Comparison of ENCODE assay signal across 13 mouse cellular contexts in the genomic region with DNA sequence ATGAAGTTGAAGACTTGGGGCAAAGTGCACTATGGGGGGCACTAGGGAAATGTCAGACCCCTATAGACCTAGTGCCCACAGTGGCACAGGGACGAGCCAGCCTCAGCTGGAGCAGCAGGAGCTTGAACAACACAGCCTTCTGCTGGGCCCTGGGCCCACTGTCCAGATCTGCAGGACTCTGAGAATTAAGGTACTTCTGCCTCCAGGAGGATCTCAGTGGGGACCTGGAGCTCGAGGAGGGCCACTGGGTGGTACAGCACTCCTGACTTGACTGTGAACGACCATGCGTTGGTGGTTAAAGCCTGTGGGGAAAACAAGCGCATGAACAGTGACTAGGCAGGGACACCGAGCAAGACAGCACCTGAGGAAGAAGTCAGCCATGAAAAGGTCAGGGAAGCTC. TPM values are rescaled to one million over a fixed set of nuclear protein-coding genes. Genes with fewer than 3 reads are reported as not detected.
DNase-seq lines count a peak whose midpoint lies in the region; ATAC-seq and TF ChIP-seq lines count a peak whose summit lies in the region.
"Had no signal": no experiment of that assay in that cellular context is flagged by ENCODE, and none has a peak within 500 bp of the region (broad histone marks: within the 10 kb centered on the region; RNA-seq: fewer than 3 reads in every experiment).

No protein-coding gene starts in this region.

- peak overlapping the region; percentile 81 for H3K27ac ChIP-seq in gastrocnemius, adult 2 months
- H3K27ac ChIP-seq in kidney, postnatal 0 days: peak overlapping the region; percentile 74
- H3K27ac ChIP-seq in embryonic facial prominence, embryonic 13.5 days: peak overlapping the region; percentile 84; the same call in 1 of the 2 replicates
- H3K27ac ChIP-seq in limb, embryonic 12.5 days: peak overlapping the region; percentile 46; the same call in 1 of the 2 replicates
- H3K27ac ChIP-seq: liver, embryonic 14.5 days had no signal

- ATAC-seq in kidney, postnatal 0 days (replicated peaks; ENCODE audit: low FRiP score, low read depth): no peak
- no peak for ATAC-seq in embryonic facial prominence, embryonic 13.5 days (ENCODE audit: insufficient number of reproducible peaks, insufficient read depth, low FRiP score, low TSS enrichment, low read depth)
- no peak for ATAC-seq in limb, embryonic 12.5 days (ENCODE audit: insufficient number of reproducible peaks, insufficient read depth, low FRiP score, low TSS enrichment, low read depth)

- TF ChIP-seq CTCF in gastrocnemius, adult 2 months (IDR thresholded peaks at IDR 0.05): no peak
- no peak for TF ChIP-seq CTCF in kidney, postnatal 0 days (IDR thresholded peaks at IDR 0.05; ENCODE audit: low read depth)

- no peaks in the 10 kb centered on the region for H3K9me3 ChIP-seq in kidney, postnatal 0 days (replicated peaks; ENCODE audit: low read length)
- no peaks in the 10 kb centered on the region for H3K9me3 ChIP-seq in embryonic facial prominence, embryonic 13.5 days
- H3K9me3 ChIP-seq in limb, embryonic 12.5 days: no peaks in the 10 kb centered on the region

- peaks cover 62% of the 10 kb centered on the region for H3K36me3 ChIP-seq in kidney, postnatal 0 days (ENCODE audit: insufficient read depth, low read length)
- H3K36me3 ChIP-seq in embryonic facial prominence, embryonic 13.5 days: peaks cover 96% of the 10 kb centered on the region
- peaks cover 99% of the 10 kb centered on the region for H3K36me3 ChIP-seq in limb, embryonic 12.5 days

- H3K4me1 ChIP-seq in kidney, postnatal 0 days (replicated peaks; ENCODE audit: insufficient read depth, low read length): peaks cover 5% of the 10 kb centered on the region; the same call in 1 of the 2 replicates
- peaks cover 3% of the 10 kb centered on the region; the same call in 1 of the 2 replicates for H3K4me1 ChIP-seq in embryonic facial prominence, embryonic 13.5 days
- H3K4me1 ChIP-seq in limb, embryonic 12.5 days (replicated peaks): 0 out of 2 replicates have a peak, but pooled peaks cover 3% of the 10 kb centered on the region

- no peak for DNase-seq in gastrocnemius, adult 2 months
- DNase-seq in gastrocnemius, adult 18-20 months (ENCODE audit: low spot score): no peak
- DNase-seq in kidney, postnatal 0 days (ENCODE audit: low spot score): no peak
- no peak for DNase-seq in kidney, postnatal 10 days
- DNase-seq in retina, embryonic 14.5 days (ENCODE audit: low spot score): no peak
- no peak for DNase-seq in retina, postnatal 1 day
- DNase-seq: thymus, adult 2 months had no signal

- H3K9ac ChIP-seq in kidney, postnatal 0 days (ENCODE audit: low read depth, low read length): no peak overlapping the region
- H3K9ac ChIP-seq in embryonic facial prominence, embryonic 13.5 days: no peak overlapping the region
- H3K9ac ChIP-seq in limb, embryonic 12.5 days (replicated peaks): no peak overlapping the region
- H3K9ac ChIP-seq: liver, embryonic 14.5 days had no signal

- WGBS in kidney, postnatal 0 days: 73% methylated on average over 6 of the region's 6 CpGs
- 88% methylated on average over 6 of the region's 6 CpGs for WGBS in embryonic facial prominence, embryonic 13.5 days
- 89% methylated on average over 6 of the region's 6 CpGs for WGBS in limb, embryonic 12.5 days

- no peaks in the 10 kb centered on the region for H3K27me3 ChIP-seq in kidney, postnatal 0 days (ENCODE audit: insufficient read depth, low read length)
- H3K27me3 ChIP-seq in embryonic facial prominence, embryonic 13.5 days: no peaks in the 10 kb centered on the region
- no peaks in the 10 kb centered on the region for H3K27me3 ChIP-seq in limb, embryonic 12.5 days

- H3K4me3 ChIP-seq in gastrocnemius, adult 2 months: peak overlapping the region; percentile 41
- H3K4me3 ChIP-seq in kidney, postnatal 0 days (replicated peaks; ENCODE audit: low read depth, low read length): no peak overlapping the region
- no peak overlapping the region for H3K4me3 ChIP-seq in embryonic facial prominence, embryonic 13.5 days
- H3K4me3 ChIP-seq in limb, embryonic 12.5 days (replicated peaks): no peak overlapping the region

- intact Hi-C loops in gastrocnemius, adult 2 months (cut with DNase I): loop anchor here (10.0 kb wide), 1 partner anchor 157 kb away; a partner anchor contains a TSS

- H3K4me2 ChIP-seq in kidney, postnatal 0 days (ENCODE audit: low read length): no peak overlapping the region
- no peak overlapping the region for H3K4me2 ChIP-seq in embryonic facial prominence, embryonic 13.5 days
- H3K4me2 ChIP-seq in limb, embryonic 12.5 days: no peak overlapping the region

RNA-seq across cellular contexts. Expression of a gene that starts 22.4 kb away (rescaled TPM):
- not detected for total RNA-seq in gastrocnemius, adult 2 months (2021)
- not detected for total RNA-seq in gastrocnemius, adult 18-20 months (2021)
- 0.22 and 0.47 TPM in 2 replicates for polyA plus RNA-seq in kidney, postnatal 0 days (2015; fragmentation: Nextera tagmentation; extraction: Ambion mirVana)
- 0.12 and 0.42 TPM in 2 replicates for polyA plus RNA-seq in embryonic facial prominence, embryonic 13.5 days (2015; fragmentation: Nextera tagmentation; extraction: Ambion mirVana)
- polyA plus RNA-seq in limb, embryonic 12.5 days (2016; fragmentation: Nextera tagmentation; extraction: Ambion mirVana): not detected in 2 replicates
- total RNA-seq: common myeloid progenitor, adult 5-6 weeks had no signal
- polyA plus RNA-seq: large intestine, adult 2 months; neural tube, embryonic 11.5 days had no signal

RNA-seq across cellular contexts. Expression of a gene that starts 23.2 kb away (rescaled TPM):
- 10 to 100 TPM; 24.8 to 27.0 TPM for total RNA-seq in gastrocnemius, adult 2 months (2021)
- total RNA-seq in gastrocnemius, adult 18-20 months (2021): 10 to 100 TPM; 21.9 to 25.4 TPM
- 38.3 and 42.7 TPM in 2 replicates for polyA plus RNA-seq in kidney, postnatal 0 days (2015; fragmentation: Nextera tagmentation; extraction: Ambion mirVana)
- 82.4 and 83.6 TPM in 2 replicates for polyA plus RNA-seq in embryonic facial prominence, embryonic 13.5 days (2015; fragmentation: Nextera tagmentation; extraction: Ambion mirVana)
- polyA plus RNA-seq in limb, embryonic 12.5 days (2016; fragmentation: Nextera tagmentation; extraction: Ambion mirVana): 74.6 TPM in 2 replicates

RNA-seq across cellular contexts. Expression of a gene that starts 52.2 kb away (rescaled TPM):
- 1 to 10 TPM; 5.5 to 7.2 TPM for total RNA-seq in gastrocnemius, adult 2 months (2021)
- 1 to 10 TPM; 4.2 to 7.7 TPM for total RNA-seq in gastrocnemius, adult 18-20 months (2021)
- 31.6 and 33.4 TPM in 2 replicates for polyA plus RNA-seq in kidney, postnatal 0 days (2015; fragmentation: Nextera tagmentation; extraction: Ambion mirVana)
- 29.0 and 29.5 TPM in 2 replicates for polyA plus RNA-seq in embryonic facial prominence, embryonic 13.5 days (2015; fragmentation: Nextera tagmentation; extraction: Ambion mirVana)
- 33.6 and 40.6 TPM in 2 replicates for polyA plus RNA-seq in limb, embryonic 12.5 days (2016; fragmentation: Nextera tagmentation; extraction: Ambion mirVana)
